Mouse (Mus musculus) induced T-regulatory cell, adult 2 months (primary cell): Measurements from ENCODE around the gene Ccdc163.

Experiments used
- DNase-seq: peaks from one replicate; pipeline ENCODE4 v3.0.0-alpha.2; 2012; ENCODE audit warnings: low read depth

Ccdc163 gene

DNA sequence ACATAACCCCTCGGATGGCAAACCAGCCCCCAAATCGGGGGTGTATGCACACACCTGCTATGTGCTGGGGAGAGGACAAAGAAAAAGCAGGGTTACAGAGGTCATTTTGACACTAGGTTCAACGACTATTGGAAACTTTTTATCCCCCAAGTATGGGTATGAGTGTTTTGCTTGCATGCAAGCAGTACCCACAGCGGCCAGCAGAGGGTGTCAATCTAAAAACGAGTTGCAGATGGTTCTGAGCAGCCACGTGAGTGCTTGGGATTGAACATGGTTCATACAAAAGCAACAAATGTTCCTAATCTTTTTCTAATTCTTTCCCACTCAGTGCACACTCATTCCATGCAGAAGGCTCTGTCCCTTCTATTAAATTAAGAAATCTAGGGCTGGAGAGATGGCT lies 4.5 kb upstream of the Ccdc163 start:
- DNase-seq = peak; percentile 89

DNA sequence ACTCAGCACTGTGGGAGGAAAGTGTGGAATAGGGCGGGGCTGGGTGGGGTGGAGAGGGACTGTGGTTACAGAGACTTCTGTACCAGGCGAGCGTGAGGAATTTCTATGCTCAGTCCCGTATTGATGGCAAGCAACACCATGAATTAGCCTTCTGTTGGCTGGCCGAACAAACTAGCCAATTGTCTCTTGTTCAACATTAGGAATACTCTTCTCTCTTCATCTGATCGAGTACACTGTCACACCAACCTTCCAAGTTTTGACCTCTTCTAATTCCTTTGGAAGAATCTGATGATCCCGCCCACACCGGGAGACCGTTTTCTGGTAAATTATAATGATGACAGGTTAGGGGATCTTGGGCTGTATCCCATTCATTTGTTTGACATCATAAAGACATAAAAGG lies 643 bp upstream of the Ccdc163 start:
- no peak for DNase-seq

DNA sequence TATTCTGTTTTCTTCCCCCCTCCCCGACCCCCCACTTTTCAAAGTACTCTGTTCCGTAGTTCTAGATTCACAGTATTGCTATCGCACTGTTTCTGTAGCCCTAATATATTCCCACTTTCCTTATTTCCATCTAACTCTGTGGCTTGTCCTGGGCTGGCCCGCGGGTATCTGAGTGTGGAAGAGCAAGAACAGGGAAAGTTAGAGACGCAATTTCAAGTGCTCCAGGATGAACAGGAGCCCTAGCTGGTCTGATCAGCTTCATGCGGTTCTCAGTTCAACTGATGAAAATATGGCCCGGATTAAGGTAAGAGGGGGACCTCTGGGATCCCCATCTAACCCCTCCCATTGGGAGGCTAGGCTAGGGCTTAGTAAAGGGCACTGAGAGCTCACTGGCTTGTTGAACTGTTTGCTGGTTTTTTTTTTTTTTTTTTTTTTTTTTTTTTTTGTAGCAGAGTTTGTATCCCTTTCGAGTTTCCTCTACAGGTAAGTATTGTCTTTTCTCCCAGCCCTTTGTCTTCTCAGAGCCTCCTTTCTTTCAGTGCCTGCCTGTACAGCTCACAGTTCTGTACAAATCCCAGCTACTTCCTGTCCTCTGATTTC lies 582 bp downstream of the Ccdc163 start:
- DNase-seq = peak; percentile 23

DNA sequence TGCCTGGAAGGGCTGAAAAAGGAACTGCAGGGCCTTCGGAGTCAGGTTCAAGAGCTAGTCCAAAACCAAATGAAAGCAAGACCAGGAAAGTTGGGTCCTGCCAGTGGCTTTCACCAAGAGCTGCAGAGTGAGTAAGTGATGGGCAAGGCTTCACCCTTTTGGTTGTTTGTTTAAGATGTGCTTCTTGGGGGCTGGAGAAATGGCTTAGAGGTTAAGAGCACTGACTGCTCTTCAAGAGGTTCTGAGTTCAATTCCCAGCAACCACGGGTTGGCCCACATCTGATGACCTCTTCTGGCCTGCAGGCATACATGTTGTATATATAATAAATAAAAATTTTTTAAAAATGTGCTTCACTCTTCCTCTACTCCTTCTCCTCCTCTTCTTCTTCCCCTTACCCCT lies 1.8 kb downstream of the Ccdc163 start:
- no peak for DNase-seq

DNA sequence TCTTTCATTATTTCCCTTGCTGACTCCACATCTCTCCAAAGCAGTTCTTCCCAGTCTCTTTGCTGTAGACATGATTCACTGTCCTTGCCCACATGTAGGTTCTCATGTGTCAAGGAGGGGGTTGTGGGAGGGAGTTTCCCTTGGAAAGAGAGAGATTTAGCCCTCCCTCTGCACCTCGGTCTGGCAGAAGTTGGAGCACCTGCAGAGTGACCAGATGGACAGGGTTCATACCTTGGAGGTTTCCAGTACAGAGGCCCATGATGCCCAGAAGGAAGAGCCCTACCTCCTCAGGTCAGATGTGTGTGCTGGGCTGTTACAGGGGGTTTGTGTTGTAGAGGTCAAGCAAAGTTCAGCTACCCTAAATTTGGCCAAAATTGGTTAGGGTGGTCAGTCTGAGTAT lies 4.2 kb downstream of the Ccdc163 start:
- no peak for DNase-seq

DNA sequence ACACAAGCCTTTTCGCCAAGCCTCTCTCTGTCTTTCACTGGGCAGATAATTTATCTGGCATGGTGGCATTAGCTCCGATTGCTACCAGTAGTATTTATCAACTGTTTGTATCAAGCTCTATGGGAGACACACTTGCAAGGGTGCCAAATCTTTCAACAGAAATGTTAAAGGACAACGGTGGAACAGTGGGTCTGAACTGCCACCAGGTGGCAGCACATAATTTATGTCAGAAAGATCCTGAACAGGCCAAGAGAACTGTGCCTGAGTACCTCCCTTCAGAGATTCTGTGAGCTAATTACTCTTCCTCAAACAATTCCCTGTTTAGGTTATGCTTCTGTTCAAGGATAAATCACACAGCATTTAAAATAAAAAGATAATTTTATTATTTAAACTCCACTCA lies 11.1 kb downstream of the Ccdc163 start:
- peak; percentile 89 for DNase-seq

DNA sequence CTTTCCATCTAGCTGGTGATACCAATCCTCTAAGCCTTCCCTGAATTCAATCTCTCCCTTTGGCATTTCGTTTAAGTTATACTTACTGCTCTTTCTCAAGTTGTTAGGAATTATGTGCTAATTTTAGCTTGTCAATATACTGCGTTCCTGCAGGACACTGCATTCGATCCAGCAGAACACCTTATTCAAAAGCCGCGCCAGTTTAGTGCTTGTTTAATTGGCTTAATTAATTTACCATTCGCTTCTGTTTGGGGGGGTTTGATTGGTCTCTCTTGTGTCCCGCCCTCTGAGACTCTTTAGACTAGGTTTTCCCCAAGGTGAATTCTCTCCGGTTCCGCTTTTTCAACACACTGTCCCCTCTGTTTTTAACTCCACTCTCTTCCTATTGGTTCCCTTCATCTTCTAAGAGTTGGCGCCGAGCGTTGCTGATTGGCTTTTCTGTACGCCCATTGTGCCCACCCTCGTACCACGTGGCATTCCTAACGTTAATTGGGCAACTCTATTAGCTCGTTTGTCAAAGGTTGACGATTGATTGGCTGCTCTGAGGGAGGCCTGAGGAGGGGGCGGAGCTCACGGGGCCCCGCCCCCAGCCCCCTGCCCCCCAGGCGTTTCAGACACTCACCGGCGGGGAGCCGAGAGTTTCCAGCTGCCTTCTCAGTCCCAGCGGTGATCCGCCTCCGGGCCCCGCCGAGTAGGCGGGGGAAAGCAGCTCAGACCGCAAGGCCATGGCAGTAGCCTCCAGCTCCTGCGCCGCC lies 12.2 kb downstream of the Ccdc163 start, which contains the start of gene Tesk2:
Tesk2 (plus strand) TSS at position 606 of the 755 bp plus-strand sequence.
- peak; percentile 97 for DNase-seq

DNA sequence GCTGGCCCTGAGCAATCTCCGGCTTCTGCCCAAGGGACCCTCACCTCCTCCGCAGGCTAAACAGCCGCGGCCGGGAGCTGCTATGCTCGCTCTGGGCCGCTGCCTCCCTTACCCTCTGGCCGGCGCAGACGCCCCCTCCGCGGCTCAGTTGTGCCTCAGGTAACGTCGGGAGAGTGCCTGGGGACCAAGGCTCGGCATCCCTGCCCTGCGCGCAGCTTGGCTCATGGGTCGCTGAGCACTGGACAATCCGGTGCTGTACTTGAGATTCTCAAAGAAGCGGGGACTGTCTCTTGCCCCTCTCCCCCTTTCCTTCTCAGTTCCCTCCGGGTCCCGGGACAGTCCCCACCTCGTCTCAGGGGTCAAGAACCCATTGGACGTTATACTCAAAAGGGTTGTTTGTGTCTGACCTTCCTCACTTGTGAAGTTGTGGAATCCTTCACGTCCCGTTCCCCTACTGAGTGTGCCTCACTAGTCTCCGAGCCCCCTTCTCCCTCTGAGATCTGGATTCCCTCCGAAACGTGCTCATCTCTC lies 12.9 kb downstream of the Ccdc163 start:
- no peak for DNase-seq

DNA sequence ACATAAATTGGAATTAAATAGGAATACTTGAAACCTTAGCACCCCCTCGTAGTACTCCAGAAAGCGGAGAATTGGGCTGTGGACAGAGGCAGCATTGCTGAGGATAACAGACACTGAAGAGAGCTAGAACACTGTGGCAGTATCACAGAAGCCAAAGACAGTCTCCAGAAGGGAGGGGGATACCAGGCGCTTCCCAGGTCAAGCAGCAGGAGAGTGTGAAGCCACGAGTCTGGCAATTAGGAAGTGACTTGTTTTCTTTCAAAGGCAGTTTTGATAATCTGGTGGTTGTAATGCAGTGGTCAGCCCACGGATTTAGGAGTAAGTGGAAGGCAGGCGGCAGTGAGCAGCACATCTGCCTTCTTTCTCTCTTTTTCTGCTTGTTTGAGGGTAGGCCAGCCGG lies 13.9 kb downstream of the Ccdc163 start:
- no peak for DNase-seq

DNA sequence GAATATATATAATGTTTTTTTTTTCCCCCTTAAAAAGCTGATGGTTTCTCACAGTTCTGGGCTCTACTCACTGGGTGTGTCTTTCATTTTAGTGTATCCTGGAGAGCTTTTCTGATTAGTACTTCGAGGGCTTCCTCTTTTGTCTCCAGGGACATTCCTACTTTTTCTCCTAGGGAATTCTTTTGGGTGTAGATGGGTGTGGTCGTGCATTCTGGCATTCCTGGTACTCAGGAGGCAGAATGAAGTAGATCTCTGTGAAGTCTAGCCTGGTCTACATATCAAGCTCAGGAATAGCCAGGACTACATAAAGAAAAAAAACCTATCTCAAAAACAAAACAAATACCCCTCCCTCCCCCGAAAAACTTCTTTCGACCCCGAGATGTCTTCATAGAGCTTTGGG lies 17.1 kb downstream of the Ccdc163 start:
- no peak for DNase-seq

DNA sequence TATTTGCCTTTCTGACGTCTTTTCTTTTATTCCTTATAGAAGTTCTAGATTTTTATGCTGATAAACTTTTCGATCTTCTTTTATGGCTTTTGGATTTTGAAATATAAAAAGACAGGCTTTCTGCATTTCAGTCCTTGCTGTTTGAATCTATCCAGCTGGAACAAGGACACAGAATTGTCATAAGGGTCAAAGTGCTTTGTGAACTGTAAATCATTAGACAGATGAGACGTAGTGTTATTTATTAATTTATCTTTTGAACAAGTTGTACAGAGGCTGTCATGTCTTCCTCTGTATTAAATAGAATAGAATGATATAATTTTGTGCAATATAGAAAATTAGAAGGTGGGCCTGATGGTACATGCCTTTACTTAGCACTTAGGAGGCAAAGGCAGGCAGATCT lies 19.1 kb downstream of the Ccdc163 start:
- DNase-seq = no peak

DNA sequence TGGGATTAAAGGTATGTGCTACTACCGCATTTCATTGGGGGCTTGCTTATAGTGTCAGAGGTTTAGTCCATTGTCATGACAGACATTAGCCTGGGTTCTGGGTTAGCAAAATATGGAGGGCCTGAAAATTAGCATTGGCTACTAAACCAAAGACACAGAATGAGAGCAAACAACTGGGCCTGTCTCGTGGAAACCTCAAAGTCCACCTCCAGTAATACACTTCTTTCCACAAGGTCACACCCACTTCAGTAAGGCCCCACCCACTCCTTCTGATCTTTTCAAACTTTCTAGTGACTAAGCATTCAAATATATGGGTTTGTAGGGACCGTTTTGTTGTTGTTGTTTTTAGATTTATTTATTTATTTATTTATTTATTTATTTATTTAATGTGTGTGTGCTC lies 21.2 kb downstream of the Ccdc163 start:
- DNase-seq = no peak

DNA sequence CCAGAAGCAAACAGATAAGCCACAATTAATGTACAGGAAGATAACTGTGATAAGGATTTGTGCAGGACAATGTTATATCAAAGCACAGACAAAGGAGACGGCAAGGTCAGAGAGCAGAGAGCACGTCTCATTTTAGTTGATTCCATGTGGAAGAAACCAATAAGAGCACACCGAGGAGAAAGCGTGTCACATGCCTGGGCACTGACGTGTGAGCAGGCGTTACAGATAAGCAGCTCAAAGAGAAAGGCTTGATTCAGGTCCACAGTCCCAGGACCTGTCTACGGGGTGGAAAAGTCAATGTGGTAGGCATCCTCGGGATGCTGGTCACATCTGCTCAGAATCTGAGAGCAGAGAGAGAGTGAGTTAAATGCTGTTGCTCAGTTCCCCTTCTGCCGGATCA lies 22.8 kb downstream of the Ccdc163 start:
- no peak for DNase-seq

DNA sequence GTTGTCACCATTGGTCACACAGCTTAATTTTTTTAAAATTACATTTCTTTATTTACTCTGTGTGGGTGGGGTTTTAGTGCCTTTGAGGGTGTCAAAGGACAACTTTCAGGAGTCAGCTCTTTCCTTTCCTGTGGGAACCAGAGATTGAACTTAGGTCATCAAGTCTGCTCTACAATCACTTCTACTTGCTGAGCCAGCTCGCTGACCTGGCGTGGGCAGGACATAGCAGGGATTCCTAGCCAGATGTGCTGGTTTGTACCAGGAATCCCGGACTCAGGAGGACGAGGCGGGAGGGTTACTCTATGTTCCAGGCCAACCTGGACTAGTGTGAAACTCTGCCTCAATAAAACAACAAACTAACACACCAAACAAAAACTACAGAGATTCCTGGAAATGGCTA lies 24.0 kb downstream of the Ccdc163 start:
- no peak for DNase-seq

DNA sequence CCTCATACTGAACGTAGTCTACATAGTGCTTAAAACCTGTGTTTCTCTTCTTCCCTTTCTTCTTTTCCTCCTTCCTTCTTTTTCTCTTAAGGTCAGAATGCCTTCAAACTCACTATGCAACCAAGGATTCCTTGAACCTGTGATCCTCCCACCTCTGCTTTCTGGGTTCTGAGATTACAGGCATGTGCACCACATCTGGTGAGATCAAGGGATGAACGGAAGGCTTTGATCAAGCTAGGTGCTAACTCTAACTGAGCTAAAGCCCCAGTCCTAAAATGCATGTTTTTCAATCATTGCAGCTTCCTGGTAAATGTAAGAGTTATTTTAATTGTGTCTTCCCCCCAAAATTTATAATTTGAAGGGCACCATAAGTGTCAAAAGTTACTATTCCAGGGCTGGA lies 26.7 kb downstream of the Ccdc163 start:
- no peak for DNase-seq

DNA sequence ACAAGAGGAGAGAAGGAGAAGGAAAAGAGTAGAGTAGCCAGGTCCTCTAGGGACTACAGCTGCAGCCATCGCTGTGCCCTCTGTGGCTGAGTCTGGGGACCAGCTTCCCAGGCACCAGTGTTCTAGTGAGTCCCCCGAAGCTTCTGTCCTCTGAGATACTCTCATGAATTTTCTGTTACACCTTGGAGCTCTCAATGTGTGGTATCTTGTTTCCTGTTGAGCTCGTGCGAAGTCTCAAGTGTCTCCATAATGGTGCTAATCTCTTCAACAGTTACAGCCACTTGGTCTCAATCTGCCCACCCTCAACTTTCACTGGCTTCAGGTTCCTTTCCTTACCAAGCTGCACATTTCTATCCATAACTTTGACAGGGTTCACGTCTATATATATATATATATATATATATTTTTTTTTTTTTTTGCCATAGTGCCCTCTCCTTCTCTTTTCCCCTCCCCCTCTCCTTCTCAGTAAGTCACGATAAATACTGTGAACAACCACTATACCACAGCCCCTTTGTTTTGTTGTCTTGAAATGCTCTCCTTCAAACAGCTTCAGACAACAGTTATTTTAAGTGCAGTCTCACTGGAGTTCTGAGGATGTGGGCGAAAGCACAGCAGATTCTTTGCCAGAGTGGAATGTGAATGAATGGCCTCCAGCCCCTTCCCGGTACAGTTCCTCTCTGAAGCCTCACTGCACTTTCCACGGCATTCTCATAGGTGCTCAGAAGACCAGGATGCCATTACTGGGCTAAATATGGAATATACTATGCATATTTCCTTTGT lies 30.9 kb downstream of the Ccdc163 start:
- DNase-seq = no peak

DNA sequence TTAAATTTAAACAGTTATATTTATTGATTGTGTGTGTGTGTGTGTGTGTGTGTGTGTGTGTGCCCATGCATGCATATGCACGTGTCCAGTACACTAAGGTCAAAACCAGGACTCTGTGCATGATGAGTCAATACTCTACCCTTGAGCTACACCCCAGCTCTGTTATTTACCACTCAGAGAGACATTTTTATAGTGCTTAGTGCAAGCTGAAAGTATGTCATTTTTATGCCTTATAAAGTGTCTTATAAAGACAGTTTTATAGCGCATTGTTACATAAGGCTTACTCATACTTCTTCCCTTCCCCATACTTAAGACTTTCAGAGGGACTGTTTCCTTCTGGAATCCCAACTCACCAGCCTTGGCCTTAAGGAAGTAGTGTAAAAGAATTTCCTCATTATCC lies 41.4 kb downstream of the Ccdc163 start:
- DNase-seq = no peak

DNA sequence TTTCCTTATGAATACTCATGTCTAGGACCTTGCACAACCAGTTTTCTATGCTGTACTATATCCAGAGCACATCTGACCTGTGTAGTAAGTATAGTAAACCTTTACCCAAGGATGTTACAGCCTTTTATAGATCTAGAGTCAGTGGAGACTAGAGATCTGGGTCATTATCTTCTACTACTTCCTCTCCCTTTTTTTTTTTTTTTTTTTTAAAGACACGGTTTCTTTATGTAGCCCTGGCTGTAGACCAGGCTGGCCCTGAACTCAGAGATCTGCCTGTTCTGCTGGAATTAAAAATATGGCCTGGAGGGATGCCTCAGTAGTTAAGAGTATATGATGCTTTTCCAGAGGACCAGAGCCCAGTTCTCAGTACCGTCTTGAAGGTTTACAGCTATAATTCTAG lies 53.6 kb downstream of the Ccdc163 start:
- DNase-seq = no peak

DNA sequence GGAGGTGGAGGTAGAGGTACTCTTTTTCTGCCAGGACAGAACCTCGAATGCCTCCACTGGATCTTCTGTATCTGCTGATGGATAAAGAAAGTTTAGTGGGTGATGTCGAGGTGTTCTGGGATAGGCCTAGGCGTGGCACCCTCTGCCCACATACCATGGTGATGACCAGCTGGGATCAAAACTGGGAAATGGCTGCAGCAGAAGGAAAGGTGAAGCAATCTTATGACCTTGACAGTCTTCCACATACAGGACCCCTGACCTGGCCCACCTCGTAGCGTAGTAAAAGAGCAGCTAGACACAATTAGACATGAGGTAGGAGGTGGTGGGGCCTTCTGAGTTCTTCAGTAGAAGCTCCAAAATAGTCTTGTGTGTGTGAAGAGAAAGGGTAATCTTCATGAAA lies 55.7 kb downstream of the Ccdc163 start:
- no peak for DNase-seq

DNA sequence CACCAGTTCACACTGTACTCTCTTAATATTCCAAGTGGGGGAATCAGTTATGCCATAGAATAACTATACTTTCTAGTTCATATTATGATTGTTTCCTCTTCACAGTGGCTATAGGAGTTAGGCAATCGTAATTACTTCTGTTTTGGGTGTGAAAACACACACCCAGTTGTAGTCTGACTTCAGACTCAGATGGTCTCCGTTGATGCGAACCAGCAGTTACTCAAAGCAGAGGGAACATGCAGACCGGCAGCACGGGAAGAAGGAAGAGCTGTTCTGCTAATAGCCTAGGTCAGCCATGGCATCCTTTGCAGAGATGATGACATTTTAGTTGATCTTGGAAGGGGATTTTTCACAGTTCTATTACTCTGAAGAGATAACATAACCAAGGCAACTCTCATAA lies 60.2 kb downstream of the Ccdc163 start:
- no peak for DNase-seq

DNA sequence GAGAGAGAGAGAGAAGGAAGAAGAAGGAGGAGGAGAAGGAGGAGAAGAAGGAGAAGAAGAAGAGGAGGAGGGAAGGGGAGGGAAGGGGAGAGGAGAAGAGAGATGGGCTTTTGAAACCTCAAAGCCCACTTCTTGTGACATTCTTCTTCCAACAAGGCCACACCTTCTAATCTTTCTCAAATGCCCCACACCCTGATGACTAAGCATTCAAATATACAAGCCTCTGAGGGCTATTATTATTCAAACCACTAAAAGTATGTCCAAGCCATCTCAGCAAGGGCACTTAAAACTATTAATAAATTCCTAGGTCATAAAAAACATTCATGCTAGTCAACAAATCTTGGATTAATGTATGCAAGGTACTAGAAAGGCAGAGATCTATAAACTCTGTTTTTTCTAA lies 60.8 kb downstream of the Ccdc163 start:
- DNase-seq = no peak

DNA sequence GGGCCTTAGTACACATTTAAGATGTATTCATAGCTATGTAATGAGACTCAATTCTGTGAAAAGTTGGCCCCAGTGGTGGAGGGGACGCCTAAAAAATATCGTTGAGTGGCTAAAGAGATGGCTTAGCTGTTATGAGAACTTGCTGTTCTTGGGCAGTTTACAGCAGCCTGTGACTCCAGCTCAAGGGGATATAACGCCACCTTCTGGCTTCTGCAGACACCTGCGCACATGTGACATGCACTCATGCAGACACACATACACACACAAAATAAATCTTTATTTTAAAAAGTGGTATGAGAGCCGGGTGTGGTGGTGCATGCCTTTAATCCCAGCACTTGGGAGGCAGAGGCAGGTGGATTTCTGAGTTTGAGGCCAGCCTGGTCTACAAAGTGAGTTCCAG lies 68.1 kb downstream of the Ccdc163 start:
- no peak for DNase-seq

DNA sequence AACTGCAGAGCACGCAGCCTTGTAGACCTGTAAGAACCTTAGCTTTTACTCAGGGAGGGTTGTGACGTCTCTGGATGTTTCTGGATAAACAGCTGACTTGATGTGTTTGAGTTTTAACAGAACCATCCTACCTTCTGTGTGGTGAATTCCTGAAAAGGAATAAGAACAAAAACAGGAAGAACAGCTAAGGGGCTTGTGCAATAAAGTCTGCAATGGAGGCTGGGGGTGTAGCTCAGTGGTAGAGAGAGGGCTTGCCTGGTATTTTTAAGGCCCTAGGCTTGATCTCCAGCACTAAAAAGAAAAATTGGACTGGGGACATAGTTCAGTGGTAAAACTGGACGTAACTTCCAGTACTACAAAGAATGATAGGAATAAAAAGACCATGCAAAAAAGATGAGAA lies 68.8 kb downstream of the Ccdc163 start:
- no peak for DNase-seq
